Mouse (Mus musculus): ENCODE data around the gene Ugt2b38. TPM values are rescaled to one million over a fixed set of nuclear protein-coding genes. Genes with fewer than 3 reads are reported as not detected.
"Not testable (repeated sequence)": the region's sequence is repeated elsewhere in the genome, so short reads cannot be mapped to it uniquely, and the experiment has no call there.

The Ugt2b38 gene
- polyA plus RNA-seq (2015; fragmentation: Nextera tagmentation; extraction: Ambion mirVana) = not detected in 2 replicates

DNA sequence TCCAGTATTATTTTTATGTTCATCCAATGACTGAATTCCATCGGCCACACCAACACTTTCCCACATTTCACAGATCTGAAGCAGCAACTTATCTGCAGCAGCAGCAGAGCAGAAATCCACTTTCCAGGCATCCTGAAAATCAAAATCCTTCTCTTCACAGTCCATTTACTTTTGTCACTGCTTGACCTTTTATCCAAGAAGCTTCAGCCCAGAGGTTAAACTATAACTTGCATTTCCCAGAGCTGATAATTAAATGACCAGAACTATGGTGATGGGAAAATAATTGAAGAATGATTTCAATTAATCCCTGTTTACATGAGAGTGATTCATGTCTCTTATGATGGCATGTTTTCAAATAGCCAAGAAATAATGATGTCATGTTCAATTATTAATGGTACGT lies at the start of gene Ugt2b38:
Gene Ugt2b38 (minus strand): TSS at position 163 of the 400 bp plus-strand sequence.
- H3K4me3 ChIP-seq; H3K4me2 ChIP-seq (replicated peaks); H3K4me1 ChIP-seq; H3K9ac ChIP-seq; H3K36me3 ChIP-seq; H3K27me3 ChIP-seq; ATAC-seq (ENCODE audit: low FRiP score, low read depth); H3K9me3 ChIP-seq; H3K27ac ChIP-seq: not testable (repeated sequence)
- WGBS = 96% methylated on average over 1 of the region's 2 CpGs

DNA sequence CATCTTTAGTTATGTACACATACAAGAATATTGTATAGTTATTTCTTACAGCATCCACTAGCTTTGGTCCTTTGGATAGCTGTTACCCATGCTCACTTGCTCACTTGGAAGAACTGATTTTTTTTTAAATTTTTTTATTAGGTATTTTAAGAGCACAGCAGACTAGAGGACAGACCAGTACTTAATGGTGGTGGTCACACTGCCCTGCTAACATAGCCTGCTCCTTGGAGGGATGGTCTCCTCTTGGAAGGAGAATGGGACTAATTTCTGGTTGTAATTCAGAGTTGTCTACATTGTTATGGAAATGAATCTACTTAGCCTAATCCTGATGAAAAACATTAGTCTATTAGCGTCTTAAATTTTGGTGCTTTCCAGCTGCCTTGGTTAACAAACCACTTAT lies 34.8 kb upstream of the Ugt2b38 start:
- H3K9me3 ChIP-seq = no peaks in the 10 kb centered on the region
- H3K9ac ChIP-seq = no peak overlapping the region
- no peak overlapping the region for H3K27ac ChIP-seq
- H3K4me2 ChIP-seq (replicated peaks) = no peak overlapping the region
- no peak overlapping the region for H3K4me3 ChIP-seq
- no peaks in the 10 kb centered on the region for H3K27me3 ChIP-seq
- H3K36me3 ChIP-seq = no peaks in the 10 kb centered on the region
- ATAC-seq (ENCODE audit: low FRiP score, low read depth) = no peak
- H3K4me1 ChIP-seq = no peaks in the 10 kb centered on the region
- WGBS = 52% methylated on average over 1 of the region's 1 CpGs

- H3K4me2 ChIP-seq (replicated peaks) = no peak overlapping the region
- no peaks in the 10 kb centered on the region for H3K9me3 ChIP-seq
- ATAC-seq (ENCODE audit: low FRiP score, low read depth) = no peak
- no peak overlapping the region for H3K9ac ChIP-seq
- no peaks in the 10 kb centered on the region for H3K36me3 ChIP-seq
- H3K4me1 ChIP-seq = no peaks in the 10 kb centered on the region
- H3K27me3 ChIP-seq = no peaks in the 10 kb centered on the region
- no peak overlapping the region for H3K27ac ChIP-seq
- H3K4me3 ChIP-seq = no peak overlapping the region
Measured at GRCm38 (mm10) chr5:87457701-87458100, 33.7 kb upstream of the Ugt2b38 start.

DNA sequence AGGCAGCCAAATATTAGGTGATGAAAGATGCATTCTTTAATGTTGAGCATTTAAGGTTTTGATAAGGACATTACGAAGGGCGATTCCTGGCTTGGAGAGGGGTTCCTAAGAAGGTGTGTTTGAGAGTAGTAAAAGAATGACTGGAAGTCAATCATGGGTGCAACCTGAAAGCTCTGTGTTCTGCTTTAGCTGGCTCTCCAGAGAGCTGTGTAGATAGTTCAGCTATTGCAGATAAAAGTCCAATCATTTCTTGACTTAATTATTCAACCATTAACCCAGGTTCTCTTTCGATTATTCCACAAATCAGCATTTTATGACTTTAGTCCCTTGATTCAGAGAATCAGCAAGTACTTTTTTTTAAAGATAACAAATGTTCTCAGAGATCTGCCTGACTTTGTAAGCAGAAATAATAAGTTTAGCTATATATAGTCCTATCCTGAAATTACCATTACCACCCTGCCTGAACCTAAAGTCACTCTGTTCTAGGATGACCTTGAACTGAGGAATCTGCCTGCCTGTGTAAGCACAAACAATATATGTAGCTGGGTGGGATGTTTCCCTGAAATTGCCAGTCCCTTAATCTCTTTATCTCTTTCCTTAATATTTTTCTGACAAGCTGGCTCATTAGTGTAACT lies 32.3 kb upstream of the Ugt2b38 start:
- no peak overlapping the region for H3K9ac ChIP-seq
- no peaks in the 10 kb centered on the region for H3K4me1 ChIP-seq
- WGBS = 87% methylated on average over 3 of the region's 3 CpGs
- no peaks in the 10 kb centered on the region for H3K36me3 ChIP-seq
- H3K27ac ChIP-seq = no peak overlapping the region
- no peaks in the 10 kb centered on the region for H3K9me3 ChIP-seq
- no peaks in the 10 kb centered on the region for H3K27me3 ChIP-seq
- H3K4me2 ChIP-seq (replicated peaks) = no peak overlapping the region
- no peak overlapping the region for H3K4me3 ChIP-seq
- no peak for ATAC-seq (ENCODE audit: low FRiP score, low read depth)

DNA sequence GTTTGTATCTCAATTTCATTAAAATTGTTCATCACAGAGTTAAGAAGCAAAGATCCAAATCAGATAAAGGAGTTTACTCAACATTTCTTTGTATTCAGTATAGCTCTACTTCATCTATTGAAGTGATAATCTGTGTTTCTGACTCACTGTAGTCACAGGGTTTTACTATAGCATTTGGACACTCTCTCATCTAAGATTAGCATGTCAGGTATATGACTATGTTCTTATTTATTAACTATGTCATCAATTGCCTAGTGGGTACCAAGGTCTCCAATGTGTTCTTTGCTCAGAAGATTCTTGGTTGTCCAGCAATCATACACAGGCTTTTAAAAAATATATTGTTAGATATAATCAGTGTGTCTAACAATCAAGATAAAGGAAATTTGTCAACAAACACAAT lies 31.5 kb upstream of the Ugt2b38 start:
- H3K9ac ChIP-seq = no peak overlapping the region
- H3K9me3 ChIP-seq = no peaks in the 10 kb centered on the region
- no peak overlapping the region for H3K4me3 ChIP-seq
- no peaks in the 10 kb centered on the region for H3K36me3 ChIP-seq
- no peaks in the 10 kb centered on the region for H3K27me3 ChIP-seq
- no peak overlapping the region for H3K27ac ChIP-seq
- no peak overlapping the region for H3K4me2 ChIP-seq (replicated peaks)
- no peak for ATAC-seq (ENCODE audit: low FRiP score, low read depth)
- no peaks in the 10 kb centered on the region for H3K4me1 ChIP-seq

GRCm38 (mm10) chr5:87452514-87452913 lies 28.5 kb upstream of the Ugt2b38 start:
- H3K9ac ChIP-seq; ATAC-seq (ENCODE audit: low FRiP score, low read depth); H3K4me2 ChIP-seq (replicated peaks); H3K36me3 ChIP-seq; H3K4me1 ChIP-seq; H3K4me3 ChIP-seq; H3K27me3 ChIP-seq; H3K9me3 ChIP-seq; H3K27ac ChIP-seq: not testable (repeated sequence)
- WGBS = 88% methylated on average over 3 of the region's 5 CpGs

- 45% methylated on average over 3 of the region's 3 CpGs for WGBS
- no peak overlapping the region for H3K4me2 ChIP-seq (replicated peaks)
- no peak overlapping the region for H3K9ac ChIP-seq
- no peaks in the 10 kb centered on the region for H3K4me1 ChIP-seq
- ATAC-seq (ENCODE audit: low FRiP score, low read depth) = no peak
- no peaks in the 10 kb centered on the region for H3K27me3 ChIP-seq
- no peaks in the 10 kb centered on the region for H3K36me3 ChIP-seq
- H3K27ac ChIP-seq = no peak overlapping the region
- H3K4me3 ChIP-seq = no peak overlapping the region
- H3K9me3 ChIP-seq = no peaks in the 10 kb centered on the region
Measured at GRCm38 (mm10) chr5:87436264-87436663, 12.3 kb upstream of the Ugt2b38 start.

GRCm38 (mm10) chr5:87425676-87426075 lies 1.7 kb upstream of the Ugt2b38 start:
- no peaks in the 10 kb centered on the region for H3K9me3 ChIP-seq

GRCm38 (mm10) chr5:87396968-87397367 lies 27.0 kb downstream of the Ugt2b38 start:
- 89% methylated on average over 4 of the region's 4 CpGs for WGBS
- H3K9me3 ChIP-seq = no peaks in the 10 kb centered on the region

More at GRCm38 (mm10) chr5:87425676-87426075, 1.7 kb upstream of the Ugt2b38 start:
- H3K9ac ChIP-seq = no peak overlapping the region
- 79% methylated on average over 3 of the region's 3 CpGs for WGBS
- H3K4me1 ChIP-seq = no peaks in the 10 kb centered on the region
- no peak overlapping the region for H3K4me3 ChIP-seq
- H3K27me3 ChIP-seq = no peaks in the 10 kb centered on the region
- H3K4me2 ChIP-seq (replicated peaks) = no peak overlapping the region
- H3K36me3 ChIP-seq = no peaks in the 10 kb centered on the region
- no peak for ATAC-seq (ENCODE audit: low FRiP score, low read depth)
- no peak overlapping the region for H3K27ac ChIP-seq

GRCm38 (mm10) chr5:87390818-87391217 lies 33.2 kb downstream of the Ugt2b38 start:
- no peaks in the 10 kb centered on the region for H3K4me1 ChIP-seq
- no peak for ATAC-seq (ENCODE audit: low FRiP score, low read depth)
- no peak overlapping the region for H3K9ac ChIP-seq
- H3K36me3 ChIP-seq = no peaks in the 10 kb centered on the region
- H3K4me2 ChIP-seq (replicated peaks) = no peak overlapping the region
- H3K4me3 ChIP-seq = no peak overlapping the region
- H3K27ac ChIP-seq = no peak overlapping the region
- H3K27me3 ChIP-seq = no peaks in the 10 kb centered on the region
- WGBS = 81% methylated on average over 2 of the region's 2 CpGs
- H3K9me3 ChIP-seq = no peaks in the 10 kb centered on the region

More at GRCm38 (mm10) chr5:87396968-87397367, 27.0 kb downstream of the Ugt2b38 start:
- Histone ChIP-seq H3K4me1 (no peaks in the 10 kb centered on the region), H3K36me3 (no peaks in the 10 kb centered on the region), H3K4me3 (no peak overlapping the region), H3K27ac (no peak overlapping the region), H3K27me3 (no peaks in the 10 kb centered on the region), H3K9ac (no peak overlapping the region), H3K4me2 (replicated peaks) (no peak overlapping the region)
- no peak for ATAC-seq (ENCODE audit: low FRiP score, low read depth)

DNA sequence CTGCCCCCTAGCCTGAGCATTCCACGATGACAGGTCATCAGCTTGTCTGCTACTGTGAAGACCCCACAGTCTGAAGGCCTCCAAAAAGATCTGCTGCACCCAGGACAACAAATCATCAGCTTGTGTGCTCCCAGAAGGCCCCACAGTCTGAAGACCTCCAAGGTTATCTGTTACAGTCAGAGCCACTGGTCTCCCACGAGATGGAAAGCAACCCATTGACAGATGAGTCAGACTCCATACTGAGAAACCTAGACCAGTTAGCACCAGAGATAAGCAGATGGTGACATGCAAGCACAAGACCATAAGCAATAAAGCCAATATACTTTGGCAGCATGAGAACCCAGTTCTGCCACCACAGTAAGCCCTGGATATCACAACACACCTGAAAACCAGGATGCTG lies 43.8 kb downstream of the Ugt2b38 start:
- no peak overlapping the region for H3K4me2 ChIP-seq (replicated peaks)
- no peak for ATAC-seq (ENCODE audit: low FRiP score, low read depth)
- H3K27ac ChIP-seq = no peak overlapping the region
- no peak overlapping the region for H3K4me3 ChIP-seq
- no peaks in the 10 kb centered on the region for H3K36me3 ChIP-seq
- H3K27me3 ChIP-seq = no peaks in the 10 kb centered on the region
- H3K9ac ChIP-seq = no peak overlapping the region
- H3K9me3 ChIP-seq = no peaks in the 10 kb centered on the region
- no peaks in the 10 kb centered on the region for H3K4me1 ChIP-seq
- 75% methylated on average over 2 of the region's 2 CpGs for WGBS

- Histone ChIP-seq H3K4me3 (no peak overlapping the region), H3K4me1 (no peaks in the 10 kb centered on the region), H3K4me2 (replicated peaks) (no peak overlapping the region), H3K27me3 (no peaks in the 10 kb centered on the region), H3K27ac (no peak overlapping the region), H3K9ac (no peak overlapping the region), H3K36me3 (no peaks in the 10 kb centered on the region), H3K9me3 (no peaks in the 10 kb centered on the region)
- no peak for ATAC-seq (ENCODE audit: low FRiP score, low read depth)
Measured at GRCm38 (mm10) chr5:87379825-87380224, 44.2 kb downstream of the Ugt2b38 start.

DNA sequence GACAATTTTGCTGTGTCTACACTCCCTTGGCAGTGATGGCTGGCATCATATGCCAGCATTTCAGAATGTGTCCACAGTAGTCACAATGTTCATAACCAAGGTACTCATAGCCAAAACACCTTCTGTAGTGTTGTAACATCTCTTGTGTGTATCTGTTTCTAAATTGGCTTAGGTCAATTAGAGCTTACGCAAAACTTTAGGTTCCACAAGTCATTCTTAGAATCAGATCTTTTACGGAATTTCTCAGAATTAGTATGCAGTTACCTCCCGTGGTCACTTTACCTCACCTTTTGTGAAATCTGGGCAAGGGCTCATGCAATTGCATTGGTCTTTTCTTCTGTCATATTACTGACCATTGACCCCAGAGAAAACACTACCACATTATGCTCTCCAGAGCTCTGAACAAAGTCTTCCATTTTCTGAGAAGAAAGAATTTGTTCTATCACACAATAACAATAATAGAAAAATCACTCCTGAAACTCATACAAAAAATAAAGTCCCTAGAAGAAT lies 48.1 kb downstream of the Ugt2b38 start:
- WGBS = 93% methylated on average over 3 of the region's 3 CpGs
- ATAC-seq (ENCODE audit: low FRiP score, low read depth) = no peak

More for the DNA sequence above, 48.1 kb downstream of the Ugt2b38 start:
- Histone ChIP-seq H3K4me3 (no peak overlapping the region), H3K4me1 (no peaks in the 10 kb centered on the region), H3K9me3 (no peaks in the 10 kb centered on the region), H3K27ac (no peak overlapping the region), H3K27me3 (no peaks in the 10 kb centered on the region), H3K9ac (no peak overlapping the region), H3K36me3 (no peaks in the 10 kb centered on the region), H3K4me2 (replicated peaks) (no peak overlapping the region)
